Mouse (Mus musculus) lung, adult 18-20 months (tissue): ENCODE measurements around the gene Gm28729.
"Not testable (repeated sequence)": the region's sequence is repeated elsewhere in the genome, so short reads cannot be mapped to it uniquely, and the experiment has no call there.

ENCODE experiments used
- DNase-seq, 2 experiments: peaks; one replicate each; pipeline ENCODE4 v3.0.0; 2022; ENCODE audit warnings: mixed read lengths in 2 of 2

The Gm28729 gene

DNA sequence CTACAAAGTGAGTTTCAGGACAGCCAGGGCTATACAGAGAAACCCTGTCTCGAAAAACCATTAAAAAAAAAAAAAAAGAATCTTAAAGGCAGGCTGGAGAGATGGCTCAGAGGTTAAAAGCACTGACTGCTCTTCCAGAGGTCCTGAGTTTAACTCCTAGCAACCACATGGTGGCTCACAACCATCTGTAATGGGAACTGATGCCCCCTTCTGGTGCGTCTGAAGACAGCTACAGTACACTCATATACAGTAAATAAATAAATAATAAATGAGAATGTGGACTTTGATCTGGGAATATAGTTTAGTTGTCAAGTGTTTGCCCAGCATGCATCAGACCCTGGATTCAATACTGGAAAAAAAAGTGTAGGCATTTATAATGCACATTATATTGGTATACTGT lies 3.5 kb downstream of the Gm28729 start:
- DNase-seq = not testable (repeated sequence)

- DNase-seq = no peak
These were observed 7.6 kb downstream of the Gm28729 start for GRCm38 (mm10) chr9:96517429-96517828.

GRCm38 (mm10) chr9:96516806-96517205 lies 8.3 kb downstream of the Gm28729 start:
- no peak for DNase-seq

- DNase-seq = no peak
These were observed 9.3 kb downstream of the Gm28729 start for GRCm38 (mm10) chr9:96515737-96516136.

DNA sequence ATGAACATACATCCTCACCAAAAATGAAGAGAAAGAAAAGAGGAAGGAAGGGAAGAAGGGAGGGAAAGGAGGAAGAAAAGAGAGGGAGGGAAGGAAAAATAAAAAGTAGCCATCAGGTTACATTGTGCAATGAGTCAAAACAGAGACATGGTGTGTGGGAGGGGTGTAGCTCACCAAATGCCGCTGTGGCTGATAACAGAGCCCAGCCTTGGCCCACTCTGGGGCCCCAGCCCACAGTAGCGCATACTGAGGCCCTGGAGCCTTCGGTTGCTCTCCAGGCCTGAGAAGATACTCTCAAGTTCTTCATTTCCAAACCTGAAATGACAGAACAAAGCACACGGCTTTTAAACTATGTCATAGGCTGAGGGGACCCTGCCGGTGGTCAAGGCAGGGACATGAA lies 10.8 kb downstream of the Gm28729 start:
- no peak for DNase-seq

DNA sequence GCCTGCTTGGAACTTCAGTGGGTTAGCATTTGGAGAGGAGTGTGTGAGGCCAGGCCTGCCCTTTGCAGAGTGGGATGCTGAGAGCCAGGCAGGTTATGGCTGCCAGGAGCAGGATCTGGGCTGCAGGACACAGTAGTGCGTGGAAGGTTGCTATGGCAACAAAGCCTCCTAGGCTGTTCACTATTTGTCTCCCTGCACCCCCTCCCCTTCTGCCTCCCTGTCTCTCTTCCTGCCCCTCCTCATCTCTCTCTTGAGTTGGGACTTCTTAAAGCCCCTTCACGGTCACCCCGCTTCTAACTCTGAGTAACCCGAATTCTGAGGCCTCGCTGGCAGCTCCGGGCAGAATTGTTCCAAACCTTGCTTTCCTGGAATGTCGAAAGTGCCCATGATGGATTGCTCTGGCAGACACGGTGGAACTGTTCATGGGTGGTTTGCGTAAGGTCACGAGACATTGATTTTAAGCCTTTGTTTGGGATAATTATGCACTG lies 19.0 kb downstream of the Gm28729 start:
- peak; percentile 31 to 33 for DNase-seq

- DNase-seq = no peak
These were observed 19.9 kb downstream of the Gm28729 start for GRCm38 (mm10) chr9:96505156-96505555.

DNA sequence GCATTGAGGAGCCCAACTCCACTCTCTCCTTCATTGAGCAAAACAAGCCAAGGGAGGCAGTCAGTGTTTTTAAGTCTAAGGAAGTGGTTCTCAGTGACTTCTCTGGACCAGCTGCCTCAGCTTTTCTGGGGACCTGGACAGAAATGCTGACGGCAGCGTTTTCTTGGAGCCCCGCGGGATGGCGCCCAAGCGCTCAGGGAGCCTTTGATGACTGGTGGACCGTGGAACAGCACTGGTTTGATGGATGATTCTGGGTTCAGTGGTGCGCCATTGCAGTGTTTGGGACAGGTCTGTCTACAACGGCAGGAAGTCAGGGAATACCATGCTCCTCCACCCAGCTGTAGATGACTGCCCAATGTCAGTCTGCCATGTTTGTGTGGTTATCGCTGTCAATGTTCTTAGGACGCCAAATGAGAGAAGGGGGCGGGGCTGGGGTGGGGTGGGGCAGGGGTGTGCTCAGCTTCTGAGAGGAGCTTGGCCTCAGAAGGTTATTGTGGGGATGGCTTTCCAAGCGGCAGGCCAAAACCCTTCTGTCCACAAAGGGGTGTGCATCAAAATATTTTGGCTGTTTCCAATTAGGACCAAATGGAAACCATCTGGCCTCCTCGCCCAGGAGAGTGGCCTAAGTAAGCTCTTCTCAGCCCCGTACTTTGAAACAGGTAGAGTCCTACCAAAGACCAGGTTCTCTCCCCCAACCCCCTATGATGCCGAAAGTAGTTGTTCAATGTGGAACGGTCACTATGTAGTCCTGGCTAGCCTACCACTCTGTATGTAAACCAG lies 20.8 kb downstream of the Gm28729 start:
- no peak for DNase-seq

DNA sequence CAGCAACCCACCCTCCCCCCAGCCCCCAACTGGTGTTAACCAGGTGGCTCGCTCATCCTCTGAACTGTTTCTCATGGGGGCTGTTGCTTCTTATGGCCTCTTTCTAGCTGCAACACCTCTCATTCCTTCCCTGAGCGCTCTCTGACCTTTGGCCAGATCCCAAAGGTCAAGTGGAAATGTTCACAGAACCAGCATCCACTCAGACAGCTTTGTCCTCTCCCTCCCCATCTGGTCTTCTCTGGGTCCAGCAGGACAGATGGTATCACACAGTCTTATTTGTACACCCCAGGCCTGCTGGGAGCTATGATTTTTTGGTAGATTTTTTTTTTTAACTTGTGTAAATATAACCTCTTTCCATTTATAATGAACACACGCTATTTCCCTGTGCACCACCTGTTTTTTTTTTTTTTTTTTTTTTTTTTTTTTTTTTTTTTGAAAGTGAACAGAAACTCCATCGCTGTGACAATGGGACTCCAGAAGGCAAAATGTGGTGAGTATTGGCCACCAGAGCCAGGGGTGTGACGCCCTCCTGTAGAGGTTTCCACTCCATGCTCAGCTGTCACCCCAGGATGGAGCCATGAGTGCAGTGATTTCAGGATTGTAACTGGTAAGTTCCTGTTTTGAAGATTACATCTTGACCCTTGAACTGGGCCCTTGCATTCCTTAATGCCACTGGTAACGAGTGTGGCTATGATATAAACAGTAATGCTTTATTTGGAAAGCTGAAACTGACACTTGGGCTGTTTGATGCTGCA lies 22.0 kb downstream of the Gm28729 start:
- DNase-seq = no peak

DNA sequence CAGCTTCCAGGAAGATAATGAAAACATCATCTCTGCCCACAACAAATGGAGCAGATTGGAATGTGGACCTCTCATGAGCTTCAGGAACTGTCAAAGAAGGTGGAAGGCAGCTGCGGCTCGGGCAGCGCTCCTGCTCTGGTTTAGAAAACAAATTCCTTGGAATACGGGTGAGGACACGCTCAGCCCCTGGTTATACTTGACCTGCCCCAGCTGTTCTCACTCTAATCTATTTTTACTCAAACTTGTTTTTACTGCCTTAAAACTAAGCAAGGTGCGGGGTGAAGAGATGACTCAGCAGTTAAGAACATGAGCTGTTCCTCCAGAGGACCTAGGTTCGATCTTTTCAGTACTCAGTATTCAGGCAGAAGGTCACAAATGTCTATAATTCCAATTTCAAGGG lies 23.8 kb downstream of the Gm28729 start:
- DNase-seq = peak in 1 of 2 experiments; percentile 8

DNA sequence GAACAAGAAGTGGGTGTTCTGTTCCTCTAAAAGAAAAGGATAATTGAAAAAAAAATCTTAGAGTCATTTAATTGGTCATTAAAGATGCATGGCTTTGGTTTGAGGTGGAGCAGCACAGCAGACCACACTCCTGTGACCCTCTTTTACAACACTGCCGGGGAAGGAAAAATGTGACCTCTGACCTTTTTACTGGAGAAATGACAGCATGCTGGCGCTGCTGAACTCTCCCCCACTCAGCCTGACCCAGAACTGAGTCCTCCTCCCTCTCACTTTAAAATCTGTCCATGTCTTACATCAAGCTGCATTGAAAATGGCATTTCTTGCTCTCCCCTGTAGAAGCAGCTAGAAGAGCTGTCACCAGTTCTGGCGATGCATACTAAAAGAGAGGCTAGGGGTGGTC lies 31.9 kb downstream of the Gm28729 start:
- DNase-seq = no peak

- DNase-seq = peak; percentile 9 to 22
These were observed 33.3 kb downstream of the Gm28729 start for GRCm38 (mm10) chr9:96491810-96492209.

GRCm38 (mm10) chr9:96487869-96488268 lies 37.2 kb downstream of the Gm28729 start:
- DNase-seq = not testable (repeated sequence)

DNA sequence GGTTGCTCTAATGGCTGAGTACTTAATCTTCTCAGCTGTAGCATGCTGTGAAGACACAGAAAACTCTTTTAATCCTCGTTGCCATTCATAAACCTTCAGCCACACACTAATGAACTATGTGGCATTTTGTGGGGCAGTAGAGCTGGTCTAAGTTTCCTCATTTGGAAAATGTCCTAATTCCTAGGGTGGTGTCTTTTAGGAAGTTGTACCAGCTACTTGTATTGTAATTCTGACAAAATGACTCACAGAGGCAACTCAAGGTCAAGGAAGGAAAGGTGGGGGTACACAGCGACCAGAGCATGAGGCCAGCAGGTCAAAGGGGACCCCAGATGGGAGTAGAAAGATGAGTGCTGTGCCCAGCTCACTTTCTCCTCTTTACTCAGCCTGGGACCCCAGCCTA lies 41.4 kb downstream of the Gm28729 start:
- DNase-seq = no peak

- DNase-seq = no peak
These were observed 42.0 kb downstream of the Gm28729 start for GRCm38 (mm10) chr9:96483028-96483427.

GRCm38 (mm10) chr9:96478071-96478888 lies 46.8 kb downstream of the Gm28729 start, which contains the start of gene Rnf7:
Gene Rnf7, minus strand, starts transcription at chr9:96478675.
- peak; percentile 98 to 99 for DNase-seq

GRCm38 (mm10) chr9:96472356-96472755 lies 52.7 kb downstream of the Gm28729 start:
- DNase-seq = no peak

DNA sequence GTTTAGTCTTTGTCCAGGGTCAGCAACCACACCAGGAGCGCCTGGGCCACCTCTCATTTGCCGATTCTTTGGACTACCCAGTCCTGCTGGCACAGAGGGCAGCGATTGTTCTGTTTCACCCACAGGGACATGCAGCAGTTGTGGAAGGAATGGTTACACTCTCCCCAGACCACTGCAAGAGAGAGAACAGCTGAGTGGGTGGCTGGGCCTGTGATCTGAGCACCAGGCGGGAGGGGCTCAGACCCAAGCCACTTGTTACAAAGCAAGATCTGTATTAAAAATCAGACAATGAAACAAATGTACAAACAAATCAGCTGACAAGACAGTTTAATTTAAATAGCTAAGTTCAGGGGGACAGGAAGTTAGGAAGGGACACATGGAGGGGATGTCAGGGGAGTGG lies 53.4 kb downstream of the Gm28729 start:
- DNase-seq = not testable (repeated sequence)

GRCm38 (mm10) chr9:96470266-96470974 lies 54.6 kb downstream of the Gm28729 start:
- no peak for DNase-seq

DNA sequence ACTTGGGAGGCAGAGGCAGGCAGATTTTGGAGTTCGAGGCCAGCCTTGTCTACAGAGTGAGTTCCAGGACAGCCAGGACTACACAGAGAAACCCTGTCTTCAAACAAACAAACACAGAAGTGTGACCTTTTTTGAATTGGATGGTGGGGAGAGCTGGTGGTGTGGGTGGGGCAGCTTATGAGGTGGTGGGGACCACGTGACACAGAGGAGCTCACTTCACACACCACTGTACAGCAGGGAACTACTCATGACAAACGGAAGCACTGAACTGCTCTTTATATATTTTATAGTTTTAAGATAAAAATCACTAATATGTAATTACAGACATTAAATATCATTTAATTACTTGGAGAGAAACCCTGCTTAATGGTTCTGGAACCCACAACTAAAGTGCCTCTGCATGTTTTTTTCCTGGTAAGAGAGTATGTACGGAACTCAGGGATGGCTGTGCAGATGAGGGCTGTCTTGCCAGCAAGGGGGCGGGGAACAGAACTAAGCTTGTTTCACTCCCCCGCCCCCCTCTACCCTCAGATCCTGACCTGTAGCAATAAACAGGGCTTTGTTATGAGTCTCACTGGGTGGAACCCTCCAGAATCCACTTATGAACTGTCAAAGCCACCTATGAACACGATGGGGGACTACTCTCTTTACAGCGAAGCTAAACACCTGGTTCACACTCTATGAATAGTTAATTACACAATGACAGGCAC lies 55.4 kb downstream of the Gm28729 start:
- no peak for DNase-seq

DNA sequence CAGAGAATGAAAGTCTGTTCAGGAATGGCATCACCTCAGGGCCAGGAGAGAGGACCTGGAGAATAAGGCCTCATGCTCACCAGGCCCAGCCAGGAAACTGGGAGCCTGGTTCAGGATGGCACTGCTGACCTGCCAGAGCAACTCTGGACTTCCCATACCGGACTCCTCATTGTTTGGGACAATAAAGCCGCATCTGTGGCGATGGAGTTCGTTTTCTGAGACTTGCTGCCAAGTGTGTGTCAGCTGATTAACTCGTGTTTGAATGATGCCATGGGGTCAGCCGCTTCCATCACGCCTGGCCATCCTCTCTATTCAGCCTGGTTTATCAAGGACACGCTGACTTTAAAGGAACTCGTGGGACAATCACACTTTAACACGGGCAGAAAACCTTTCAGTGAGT lies 61.4 kb downstream of the Gm28729 start:
- DNase-seq = no peak

- DNase-seq = no peak
These were observed 63.5 kb downstream of the Gm28729 start for GRCm38 (mm10) chr9:96461607-96462006.
